Mouse (Mus musculus) ES-Bruce4 (cell line): ENCODE measurements around the gene Megf8. TPM values are rescaled to one million over a fixed set of nuclear protein-coding genes. Genes with fewer than 3 reads are reported as not detected.

Experiments used
- H3K27ac ChIP-seq: 2 replicates; pipeline ENCODE4 v1.5.1; 2012; ENCODE audit warnings: low read length, inconsistent platforms; ENCODE audit not compliant: insufficient read depth
- H3K27me3 ChIP-seq: 2 replicates; pipeline ENCODE4 v1.6.1; 2012; ENCODE audit warnings: mild to moderate bottlenecking, low read length, inconsistent platforms; ENCODE audit not compliant: control insufficient read depth, poor library complexity, insufficient read depth, severe bottlenecking
- H3K36me3 ChIP-seq: 2 replicates; pipeline ENCODE4 v1.6.1; 2012; ENCODE audit warnings: inconsistent platforms, mild to moderate bottlenecking, low read length, moderate library complexity; ENCODE audit not compliant: control insufficient read depth, poor library complexity, insufficient read depth, severe bottlenecking
- H3K4me1 ChIP-seq: one replicate; pipeline ENCODE4 v1.8.1; 2011; ENCODE audit warnings: low read length; ENCODE audit not compliant: control insufficient read depth, insufficient read depth
- H3K4me3 ChIP-seq: 2 replicates; pipeline ENCODE4 v1.5.1; 2011; ENCODE audit warnings: low read depth, mild to moderate bottlenecking, low read length
- H3K9ac ChIP-seq: 2 replicates; pipeline ENCODE4 v1.6.1; 2012; ENCODE audit warnings: low read depth, mild to moderate bottlenecking, inconsistent platforms; ENCODE audit not compliant: poor library complexity, severe bottlenecking
- H3K9me3 ChIP-seq: replicated peaks from 2 replicates; pipeline ENCODE4 v1.6.1; 2012; ENCODE audit warnings: mild to moderate bottlenecking, low read length, inconsistent platforms; ENCODE audit not compliant: control insufficient read depth, poor library complexity, insufficient read depth, severe bottlenecking
- CTCF ChIP-seq: IDR thresholded peaks from one replicate; pipeline ENCODE4 v1.8.1; 2011; ENCODE audit warnings: low read depth, low read length
- EP300 ChIP-seq: IDR thresholded peaks from 2 replicates; pipeline ENCODE4 v1.6.1; 2011; ENCODE audit warnings: low read depth, low read length; ENCODE audit not compliant: insufficient read depth
- POLR2A ChIP-seq: IDR thresholded peaks from one replicate; pipeline ENCODE4 v1.8.1; 2011; ENCODE audit warnings: low read length; ENCODE audit not compliant: insufficient read depth
- polyA plus RNA-seq: library from polyadenylated mRNA; stranded (reverse); fragments of >200 nt; gene quantifications from 2 replicates; pipeline ENCODE4 v1.2.4, GENCODE M21; 2011; ENCODE audit warnings: low read depth; ENCODE audit not compliant: missing spikeins, insufficient read depth, insufficient read length

Gene Megf8
- polyA plus RNA-seq, 1 experiment = 22.2 TPM

GRCm38 (mm10) chr7:25282731-25283211, 34.2 kb upstream of the Megf8 start:
- peaks cover 28% of the 10 kb centered on the region for H3K36me3 ChIP-seq
- peaks cover 3% of the 10 kb centered on the region for H3K4me1 ChIP-seq
- peak overlapping the region; percentile 93 for H3K9ac ChIP-seq
- H3K9me3 ChIP-seq = no peaks in the 10 kb centered on the region
- peak overlapping the region; percentile 17 for H3K27ac ChIP-seq
- peak overlapping the region; percentile 79 for H3K4me3 ChIP-seq
- no peaks in the 10 kb centered on the region for H3K27me3 ChIP-seq
- TF ChIP-seq CTCF = no peak
- TF ChIP-seq EP300 = no peak
- TF ChIP-seq POLR2A = no peak

DNA sequence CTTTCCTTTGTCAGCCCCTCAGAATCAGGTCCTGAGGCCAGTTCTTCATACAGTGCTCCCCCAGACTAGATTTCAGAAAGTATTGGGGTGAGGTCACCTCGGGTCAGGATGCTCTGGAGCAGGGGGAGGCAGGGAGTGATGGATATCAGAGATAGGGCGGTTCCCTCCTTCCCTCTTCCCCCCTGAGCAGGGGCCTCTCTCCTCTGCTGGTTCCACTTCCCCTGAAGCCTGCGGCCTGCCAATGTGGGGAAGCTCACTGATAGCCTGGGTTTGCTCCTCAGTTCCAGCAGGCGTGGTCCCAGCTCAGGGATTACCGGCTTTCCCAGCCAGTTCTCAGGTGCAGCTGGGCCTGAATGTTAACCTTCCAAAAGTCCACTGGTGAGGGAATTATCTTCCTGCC, 33.3 kb upstream of the Megf8 start:
- Histone ChIP-seq H3K9me3 (no peaks in the 10 kb centered on the region), H3K36me3 (peaks cover 34% of the 10 kb centered on the region), H3K27ac (no peak overlapping the region), H3K9ac (peak overlapping the region; percentile 93), H3K27me3 (no peaks in the 10 kb centered on the region), H3K4me1 (peaks cover 2% of the 10 kb centered on the region), H3K4me3 (peak overlapping the region; percentile 79)
- TF ChIP-seq CTCF (no peak), EP300 (no peak), POLR2A (no peak)

DNA sequence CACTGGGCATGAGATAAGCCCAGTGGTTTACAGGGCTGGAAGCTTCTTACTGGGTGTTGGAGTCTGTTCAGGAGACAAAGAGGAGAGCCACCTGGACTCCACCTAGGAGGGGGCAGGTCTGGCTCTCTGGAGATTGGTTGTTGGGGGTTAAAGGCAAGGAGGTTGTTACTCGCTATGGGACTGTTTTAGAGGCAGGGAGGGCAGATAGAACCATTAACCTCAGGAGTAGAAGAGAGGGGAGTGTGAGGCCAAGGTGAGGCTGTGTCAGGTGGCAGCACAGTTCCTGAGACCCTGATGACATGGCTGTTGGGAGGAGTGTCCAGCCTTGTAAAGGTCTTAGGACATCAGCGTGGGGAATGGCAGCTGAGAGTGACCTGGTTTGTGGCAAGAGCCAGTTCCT, 32.8 kb upstream of the Megf8 start:
- peaks cover 2% of the 10 kb centered on the region for H3K4me1 ChIP-seq
- no peaks in the 10 kb centered on the region for H3K27me3 ChIP-seq
- H3K27ac ChIP-seq = no peak overlapping the region
- H3K9ac ChIP-seq = no peak overlapping the region
- no peak overlapping the region for H3K4me3 ChIP-seq
- H3K36me3 ChIP-seq = peaks cover 38% of the 10 kb centered on the region
- TF ChIP-seq EP300 (no peak), POLR2A (no peak)
- H3K9me3 ChIP-seq = no peaks in the 10 kb centered on the region

- Histone ChIP-seq H3K4me1 (peaks cover 2% of the 10 kb centered on the region), H3K27ac (no peak overlapping the region), H3K27me3 (no peaks in the 10 kb centered on the region), H3K36me3 (peaks cover 38% of the 10 kb centered on the region), H3K9ac (no peak overlapping the region), H3K9me3 (no peaks in the 10 kb centered on the region), H3K4me3 (no peak overlapping the region)
- TF ChIP-seq POLR2A (no peak), CTCF (no peak), EP300 (no peak)
Observed at GRCm38 (mm10) chr7:25284766-25285165, 32.2 kb upstream of the Megf8 start.

DNA sequence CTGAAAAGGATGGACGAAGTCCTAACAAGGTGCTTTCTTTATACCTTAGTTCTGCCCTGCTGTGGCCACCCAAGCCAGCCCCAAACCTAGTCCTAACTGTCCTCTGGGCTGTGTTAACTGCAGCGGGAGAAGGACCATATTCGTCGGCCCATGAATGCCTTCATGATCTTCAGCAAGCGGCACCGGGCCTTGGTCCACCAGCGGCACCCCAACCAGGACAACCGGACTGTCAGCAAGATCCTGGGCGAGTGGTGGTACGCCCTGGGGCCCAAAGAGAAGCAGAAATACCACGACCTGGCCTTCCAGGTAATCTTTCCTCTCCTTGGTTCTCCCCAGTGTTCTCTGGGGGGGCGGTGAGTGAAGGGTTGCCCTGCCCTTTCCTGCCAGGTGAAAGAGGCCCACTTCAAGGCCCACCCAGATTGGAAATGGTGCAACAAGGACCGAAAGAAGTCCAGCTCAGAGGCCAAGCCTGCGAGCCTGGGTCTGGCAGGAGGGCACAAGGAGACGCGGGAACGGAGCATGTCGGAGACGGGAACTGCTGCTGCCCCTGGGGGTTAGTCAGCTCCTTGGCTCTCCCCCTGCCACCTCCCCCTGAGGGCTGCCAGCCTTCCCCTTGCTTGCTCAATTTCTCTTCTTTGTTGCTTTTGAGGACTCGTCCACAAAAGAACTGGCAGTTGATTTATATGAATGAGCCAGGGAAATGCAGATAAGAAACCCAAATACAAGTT, 31.3 kb upstream of the Megf8 start:
- Histone ChIP-seq H3K4me3 (no peak overlapping the region), H3K27me3 (no peaks in the 10 kb centered on the region), H3K4me1 (no peaks in the 10 kb centered on the region), H3K36me3 (peaks cover 38% of the 10 kb centered on the region), H3K9me3 (no peaks in the 10 kb centered on the region), H3K9ac (no peak overlapping the region), H3K27ac (no peak overlapping the region)
- no peak for TF ChIP-seq CTCF
- TF ChIP-seq POLR2A = no peak
- no peak for TF ChIP-seq EP300

- Histone ChIP-seq H3K36me3 (peaks cover 49% of the 10 kb centered on the region), H3K27me3 (no peaks in the 10 kb centered on the region), H3K9me3 (no peaks in the 10 kb centered on the region), H3K4me1 (no peaks in the 10 kb centered on the region), H3K4me3 (no peak overlapping the region), H3K27ac (no peak overlapping the region), H3K9ac (no peak overlapping the region)
- peak; percentile 39 for TF ChIP-seq CTCF
- TF ChIP-seq POLR2A = no peak
Observed at GRCm38 (mm10) chr7:25286989-25287388, 30.0 kb upstream of the Megf8 start.
